Mouse (Mus musculus): ENCODE results near the gene Dhx58.

Gene Dhx58

GRCm38 (mm10) chr11:100703851-100704531 is at the start of gene Dhx58:
Gene Dhx58 (minus strand): TSS chr11:100704271.
- DNase-seq = no peak

GRCm38 (mm10) chr11:100752294-100752693 is 48.2 kb upstream of the Dhx58 start:
- DNase-seq = no peak

- peak; percentile 70 for DNase-seq
These were observed 46.1 kb upstream of the Dhx58 start for GRCm38 (mm10) chr11:100750127-100750526.

- DNase-seq = no peak
These were observed 45.4 kb upstream of the Dhx58 start for GRCm38 (mm10) chr11:100749469-100749868.

- no peak for DNase-seq
These were observed 44.5 kb upstream of the Dhx58 start for GRCm38 (mm10) chr11:100748620-100749019.

GRCm38 (mm10) chr11:100747114-100747513 is 43.0 kb upstream of the Dhx58 start:
- no peak for DNase-seq

GRCm38 (mm10) chr11:100746546-100746945 is 42.5 kb upstream of the Dhx58 start:
- no peak for DNase-seq

- no peak for DNase-seq
These were observed 41.0 kb upstream of the Dhx58 start for GRCm38 (mm10) chr11:100745085-100745484.

- no peak for DNase-seq
These were observed 37.3 kb upstream of the Dhx58 start for GRCm38 (mm10) chr11:100741348-100741747.

- no peak for DNase-seq
These were observed 34.7 kb upstream of the Dhx58 start for GRCm38 (mm10) chr11:100738749-100739148.

GRCm38 (mm10) chr11:100738066-100738604 is 34.1 kb upstream of the Dhx58 start, which contains the start of gene Rab5c:
Gene Rab5c (minus strand): TSS chr11:100738215.
- DNase-seq = peak; percentile 99

GRCm38 (mm10) chr11:100737105-100737733 is 33.1 kb upstream of the Dhx58 start:
- DNase-seq = no peak

- no peak for DNase-seq
These were observed 32.6 kb upstream of the Dhx58 start for GRCm38 (mm10) chr11:100736746-100737080.

- no peak for DNase-seq
These were observed 32.1 kb upstream of the Dhx58 start for GRCm38 (mm10) chr11:100735954-100736745.

- no peak for DNase-seq
These were observed 31.2 kb upstream of the Dhx58 start for GRCm38 (mm10) chr11:100735134-100735865.

- DNase-seq = no peak
These were observed 26.6 kb upstream of the Dhx58 start for GRCm38 (mm10) chr11:100730477-100731205.

- DNase-seq = no peak
These were observed 25.9 kb upstream of the Dhx58 start for GRCm38 (mm10) chr11:100729976-100730375.

- no peak for DNase-seq
These were observed 24.5 kb upstream of the Dhx58 start for GRCm38 (mm10) chr11:100728601-100729000.

- DNase-seq = no peak
These were observed 23.1 kb upstream of the Dhx58 start for GRCm38 (mm10) chr11:100727201-100727600.

GRCm38 (mm10) chr11:100724919-100725512 is 20.9 kb upstream of the Dhx58 start:
- no peak for DNase-seq

- DNase-seq = no peak
These were observed 18.5 kb upstream of the Dhx58 start for GRCm38 (mm10) chr11:100722493-100723028.

Data from layer of hippocampus, adult 9-11 months (tissue).